Mouse (Mus musculus): Measurements from ENCODE around the gene Llph.
"Not testable (repeated sequence)": the region's sequence is repeated elsewhere in the genome, so short reads cannot be mapped to it uniquely, and the experiment has no call there.

Gene Llph

DNA sequence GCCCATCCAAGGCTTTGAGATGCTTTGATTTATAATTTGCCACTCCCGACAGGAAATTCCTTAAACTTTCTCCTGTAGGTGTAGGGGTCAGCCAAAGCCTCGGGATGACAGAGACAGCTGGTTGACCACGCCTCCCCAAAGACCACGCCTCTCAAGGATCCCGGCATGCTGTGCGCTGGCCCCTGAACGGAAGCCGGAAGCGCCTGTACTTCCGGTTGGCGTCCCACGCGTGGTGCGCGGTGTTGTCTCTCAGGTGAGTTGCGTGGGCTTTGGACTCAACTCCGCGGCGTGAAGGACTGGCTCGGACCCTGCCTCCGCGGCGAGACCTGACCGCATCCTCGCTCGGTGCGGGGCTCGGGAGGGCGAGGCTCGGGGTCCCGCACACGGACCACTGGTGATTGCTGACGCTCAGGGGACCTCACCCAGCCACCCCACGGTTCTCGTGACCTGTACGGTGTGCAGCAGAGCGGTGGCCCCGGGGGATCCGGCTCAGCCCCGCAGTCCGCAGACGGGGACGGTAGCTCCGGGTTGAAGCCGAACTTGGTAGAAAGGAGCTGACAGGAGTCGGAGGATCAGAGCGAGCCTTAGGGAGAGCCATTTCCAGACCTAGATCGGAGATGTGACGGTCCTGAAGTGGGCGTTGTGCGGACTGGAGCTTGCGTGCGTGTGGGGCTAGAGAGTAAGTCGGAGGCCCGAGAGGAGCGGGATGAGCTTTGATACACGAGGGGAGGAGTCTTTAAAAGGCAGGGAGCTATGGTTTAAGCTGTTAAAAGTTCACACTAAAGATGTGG lies at the start of gene Llph:
TSS of gene Llph (plus strand) at position 200 of the 791 bp plus-strand sequence.
- peak; percentile 89 to 94 for DNase-seq (ENCODE audit: inconsistent age in 2 of 2, low spot score in 1 of 2)

DNA sequence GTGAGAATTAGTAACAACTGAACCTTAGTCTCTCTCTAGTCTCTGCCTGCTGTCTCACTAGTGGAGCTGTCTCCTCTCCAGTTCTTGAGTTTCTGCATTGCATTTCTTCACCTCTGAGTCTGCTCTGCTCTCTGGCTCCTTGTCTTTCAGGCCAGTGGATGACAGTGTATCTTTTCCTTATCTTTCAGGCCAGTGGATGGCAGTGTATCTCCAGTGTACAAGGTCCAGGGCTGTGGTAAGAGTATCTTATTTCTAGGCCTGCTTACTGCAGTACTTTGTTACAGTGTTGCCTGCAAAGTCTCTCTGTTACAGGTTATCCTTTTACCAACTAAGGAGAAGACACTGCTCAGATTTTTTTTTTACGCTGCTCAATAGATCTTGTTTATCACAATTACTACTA lies 44.0 kb upstream of the Llph start:
- peak in 1 of 2 experiments; percentile 38 for DNase-seq (ENCODE audit: inconsistent age in 2 of 2, low spot score in 1 of 2)

DNA sequence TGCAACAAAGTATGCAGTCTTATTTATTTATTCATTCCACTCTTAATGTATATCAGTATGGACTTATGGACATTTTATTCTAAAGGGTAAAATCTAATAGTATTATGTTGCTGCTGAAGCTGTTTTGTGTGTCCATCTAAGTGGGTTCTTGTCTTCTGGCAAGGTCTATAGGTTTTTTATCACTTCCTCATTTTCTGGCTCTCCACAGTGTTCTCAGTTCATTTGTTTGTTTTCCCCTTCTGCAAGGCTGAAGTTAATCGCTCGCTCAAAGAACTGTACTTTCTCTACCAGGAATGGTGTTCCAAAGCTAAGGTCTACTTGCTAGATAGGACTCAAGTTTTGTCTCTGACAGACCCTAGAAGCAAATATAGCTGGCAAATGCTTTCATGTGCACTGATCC lies 43.5 kb upstream of the Llph start:
- DNase-seq (ENCODE audit: inconsistent age in 2 of 2, low spot score in 1 of 2) = no peak

DNA sequence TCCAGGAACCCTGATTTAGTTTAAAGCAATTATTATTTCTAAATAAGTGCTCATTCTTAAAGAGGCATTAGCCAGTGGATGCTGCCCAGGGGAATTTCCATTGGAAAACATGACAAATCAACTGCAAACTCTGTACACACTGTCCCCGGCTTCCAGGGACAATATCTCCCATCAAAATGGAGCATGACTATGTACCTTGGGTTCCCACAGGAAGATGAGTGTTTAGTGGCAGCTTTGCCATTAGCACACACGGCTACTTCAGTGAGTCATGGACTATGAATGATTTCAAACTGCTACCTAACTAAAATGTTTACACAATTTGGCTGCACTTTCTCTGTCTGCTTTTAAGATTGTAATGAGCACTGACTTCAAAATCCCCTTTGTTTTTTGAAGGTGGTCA lies 38.4 kb upstream of the Llph start:
- no peak for DNase-seq (ENCODE audit: inconsistent age in 2 of 2, low spot score in 1 of 2)

DNA sequence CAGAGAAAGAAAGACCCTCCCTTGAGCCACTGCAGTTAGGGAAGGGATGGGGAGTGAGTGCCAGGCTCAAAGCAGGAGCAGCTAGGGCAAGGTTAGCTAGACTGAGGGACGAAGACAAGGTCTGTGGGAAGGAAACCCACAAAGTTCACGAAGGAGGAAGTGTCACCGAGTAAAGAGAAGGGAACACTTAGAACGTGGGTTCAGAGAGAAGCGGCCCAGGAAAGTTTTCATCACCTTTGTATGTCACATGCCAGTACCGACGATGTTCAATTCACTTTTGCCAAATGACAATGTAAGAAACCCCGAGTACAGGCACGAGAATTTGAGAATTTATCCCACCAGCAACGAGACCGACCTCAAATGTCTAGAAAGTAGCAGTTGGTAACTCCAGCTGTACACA lies 37.6 kb upstream of the Llph start:
- no peak for DNase-seq (ENCODE audit: inconsistent age in 2 of 2, low spot score in 1 of 2)

DNA sequence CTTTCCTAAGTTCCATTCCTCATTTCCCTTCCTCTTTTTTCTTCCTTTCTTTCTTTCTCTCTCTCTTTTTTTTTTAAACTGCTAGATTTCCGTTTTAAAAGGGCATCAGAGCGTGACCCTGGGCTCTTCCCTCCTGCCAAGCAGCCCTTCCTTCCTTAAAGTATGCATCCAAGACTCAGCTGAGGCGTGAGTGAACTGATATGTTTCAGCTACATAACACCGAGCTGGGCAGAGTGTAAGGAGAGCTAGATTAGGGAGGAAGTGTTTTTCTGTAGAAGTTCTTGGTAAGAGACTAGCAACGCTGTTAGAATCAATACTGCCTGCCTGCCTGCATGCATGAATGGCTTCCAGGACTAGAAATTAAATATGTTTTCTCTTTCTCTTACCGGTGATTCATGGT lies 37.1 kb upstream of the Llph start:
- DNase-seq (ENCODE audit: inconsistent age in 2 of 2, low spot score in 1 of 2) = no peak

DNA sequence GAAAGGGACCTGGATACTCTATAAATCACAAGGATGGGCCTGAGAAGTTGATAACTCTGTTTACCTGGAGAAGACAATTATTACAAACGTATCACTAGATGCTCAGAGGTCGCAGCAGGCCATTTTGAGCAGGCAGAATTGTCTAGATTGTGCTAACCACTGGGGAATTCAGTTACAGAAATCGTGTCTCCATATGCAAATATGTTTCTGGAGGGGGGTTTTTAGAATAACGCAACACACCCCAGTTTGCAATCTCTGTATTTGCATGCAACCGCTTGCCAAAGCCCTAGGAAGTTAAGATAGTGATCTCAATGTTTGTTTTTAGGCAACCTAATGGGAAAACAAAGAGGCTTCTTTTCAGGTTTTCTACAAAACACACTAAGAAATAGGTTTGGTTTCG lies 35.7 kb upstream of the Llph start:
- DNase-seq (ENCODE audit: inconsistent age in 2 of 2, low spot score in 1 of 2) = no peak

DNA sequence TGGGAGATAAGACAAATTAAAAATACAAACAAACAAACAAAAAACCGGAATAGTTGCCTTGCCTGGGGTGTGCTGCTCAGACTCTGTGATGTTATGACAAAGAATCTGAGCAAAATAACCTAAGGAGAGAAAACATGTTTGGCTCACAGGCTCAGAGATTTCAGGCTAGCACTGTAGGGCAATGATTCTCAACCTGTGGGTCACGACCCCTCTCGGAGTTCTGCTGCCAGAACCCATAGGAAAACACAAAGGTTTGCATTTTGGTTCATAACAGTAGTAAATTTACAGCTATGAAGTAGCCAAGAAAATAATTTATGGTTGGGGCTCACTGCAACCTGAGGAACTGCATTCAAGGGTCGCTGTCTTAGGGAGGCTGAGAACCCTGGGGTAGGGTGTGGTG lies 34.6 kb upstream of the Llph start:
- DNase-seq (ENCODE audit: inconsistent age in 2 of 2, low spot score in 1 of 2) = no peak

DNA sequence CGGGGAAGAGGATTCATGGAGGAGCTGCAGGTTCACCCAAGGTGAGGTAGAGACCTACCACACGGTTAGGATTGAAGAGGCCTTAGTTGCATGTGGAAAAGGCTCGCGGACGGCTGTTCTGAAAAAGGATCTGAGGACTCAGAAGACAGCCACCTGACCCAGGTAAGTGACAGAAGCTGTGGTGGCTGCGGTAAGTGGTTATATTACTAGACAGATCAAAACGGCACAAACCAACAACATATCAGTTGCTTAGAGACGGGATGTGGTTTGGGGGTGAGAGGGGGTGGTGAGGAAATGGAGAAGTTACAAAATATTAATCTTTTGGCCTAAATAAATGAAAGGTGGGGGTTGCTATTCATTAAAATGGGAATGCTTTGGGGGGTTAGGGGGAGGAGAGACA lies 33.6 kb upstream of the Llph start:
- no peak for DNase-seq (ENCODE audit: inconsistent age in 2 of 2, low spot score in 1 of 2)

DNA sequence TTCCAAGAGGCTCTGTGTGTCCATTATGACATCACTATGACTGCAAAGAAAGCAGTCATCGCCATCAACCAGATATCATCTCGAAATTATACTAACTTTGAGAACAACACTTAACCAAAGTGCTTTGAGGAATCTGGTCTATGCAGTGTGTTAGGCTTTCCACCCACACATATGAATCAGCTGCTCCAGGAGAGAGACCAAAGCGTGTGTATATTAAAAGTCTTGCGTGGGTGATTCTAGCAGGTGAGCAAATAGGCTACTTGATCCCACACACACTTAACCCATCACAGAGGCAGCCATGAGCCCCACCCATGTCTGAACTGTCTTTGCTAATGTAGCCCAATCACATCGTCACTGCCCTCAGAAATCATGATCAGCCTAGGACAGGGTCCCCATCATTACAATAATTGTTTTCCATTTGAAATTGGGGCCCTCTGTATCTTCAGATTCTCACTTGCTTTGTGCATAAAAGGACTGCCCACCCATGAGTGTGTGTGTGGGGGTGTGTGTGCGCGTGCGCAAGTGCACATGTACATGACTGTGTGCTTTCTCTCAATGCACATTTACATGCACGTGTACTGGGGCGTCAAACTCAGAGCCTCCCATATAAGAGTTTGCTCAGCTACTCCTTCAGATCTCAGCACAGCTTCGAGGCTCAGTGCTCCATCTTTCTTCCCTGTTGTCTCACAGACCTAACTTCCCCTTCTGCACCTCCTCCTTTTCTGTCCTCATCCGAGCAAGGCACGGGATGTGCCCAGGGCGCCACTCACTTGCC lies 29.6 kb upstream of the Llph start:
- no peak for DNase-seq (ENCODE audit: inconsistent age in 2 of 2, low spot score in 1 of 2)

DNA sequence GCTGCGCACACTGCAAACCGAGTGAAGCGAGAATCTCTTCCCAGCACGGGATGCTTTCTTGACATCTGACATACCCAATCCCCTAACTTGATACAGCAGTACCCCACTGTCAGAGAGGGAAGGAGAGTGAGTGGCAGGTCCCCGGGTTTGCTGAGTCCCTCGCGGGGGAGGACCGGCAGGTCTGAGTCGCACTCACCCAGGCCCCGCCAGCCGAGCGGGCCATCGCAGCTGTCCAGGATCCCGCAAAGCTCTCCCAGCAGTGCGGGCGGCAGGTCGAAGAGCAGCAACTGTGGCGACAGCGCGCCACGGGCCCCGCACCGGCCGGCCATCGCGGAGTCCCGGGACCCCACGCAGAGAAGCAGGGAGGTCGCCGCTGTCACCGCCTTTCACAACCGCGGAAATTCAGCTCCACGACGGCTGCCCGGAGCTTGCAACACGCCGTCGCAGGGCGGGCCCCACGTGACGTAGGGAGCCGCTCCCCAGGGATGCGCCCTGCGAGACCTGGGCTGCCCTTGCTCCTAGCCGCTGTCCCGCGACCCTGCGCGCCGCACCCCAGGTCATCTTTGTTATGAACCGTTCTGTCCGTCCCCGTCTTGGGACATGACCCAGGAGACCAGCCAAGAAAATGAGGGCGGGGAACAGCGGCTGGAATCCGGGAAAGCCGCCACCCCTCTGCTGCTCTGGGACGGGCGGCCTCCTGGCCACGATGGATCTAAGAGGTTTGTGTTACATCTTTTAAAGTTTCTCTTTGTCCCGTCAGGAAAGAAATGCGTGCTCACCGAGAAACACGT lies 25.5 kb upstream of the Llph start, which contains the start of gene Tmbim4:
TSS of gene Tmbim4 (plus strand) at position 460 of the 791 bp plus-strand sequence.
- DNase-seq (ENCODE audit: inconsistent age in 2 of 2, low spot score in 1 of 2) = peak; percentile 71 to 91

DNA sequence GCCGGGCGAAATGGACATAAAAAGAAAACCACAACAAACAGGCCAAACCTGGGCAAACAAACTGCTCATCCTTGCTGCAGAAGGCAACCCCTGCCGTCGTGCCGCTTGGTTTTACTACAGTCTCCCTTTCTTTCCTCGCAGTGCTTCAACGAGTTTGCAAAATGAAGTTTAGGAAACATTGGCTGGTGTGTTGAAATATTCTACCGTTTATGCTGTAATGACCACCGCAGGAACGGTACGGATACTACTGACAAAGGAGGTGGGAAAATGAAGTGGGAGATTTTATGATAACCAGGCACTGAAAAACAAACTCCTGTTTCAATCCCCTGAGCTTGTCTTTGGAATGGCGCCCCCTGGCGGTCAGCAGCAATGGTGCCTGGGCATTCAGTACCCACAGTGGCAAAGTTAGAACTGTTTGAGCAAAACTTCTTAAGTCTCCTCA lies 24.9 kb upstream of the Llph start, which contains the start of gene Irak3:
TSS of gene Irak3 (minus strand) at position 170 of the 442 bp plus-strand sequence.
- DNase-seq (ENCODE audit: inconsistent age in 2 of 2, low spot score in 1 of 2) = peak; percentile 75 to 94

DNA sequence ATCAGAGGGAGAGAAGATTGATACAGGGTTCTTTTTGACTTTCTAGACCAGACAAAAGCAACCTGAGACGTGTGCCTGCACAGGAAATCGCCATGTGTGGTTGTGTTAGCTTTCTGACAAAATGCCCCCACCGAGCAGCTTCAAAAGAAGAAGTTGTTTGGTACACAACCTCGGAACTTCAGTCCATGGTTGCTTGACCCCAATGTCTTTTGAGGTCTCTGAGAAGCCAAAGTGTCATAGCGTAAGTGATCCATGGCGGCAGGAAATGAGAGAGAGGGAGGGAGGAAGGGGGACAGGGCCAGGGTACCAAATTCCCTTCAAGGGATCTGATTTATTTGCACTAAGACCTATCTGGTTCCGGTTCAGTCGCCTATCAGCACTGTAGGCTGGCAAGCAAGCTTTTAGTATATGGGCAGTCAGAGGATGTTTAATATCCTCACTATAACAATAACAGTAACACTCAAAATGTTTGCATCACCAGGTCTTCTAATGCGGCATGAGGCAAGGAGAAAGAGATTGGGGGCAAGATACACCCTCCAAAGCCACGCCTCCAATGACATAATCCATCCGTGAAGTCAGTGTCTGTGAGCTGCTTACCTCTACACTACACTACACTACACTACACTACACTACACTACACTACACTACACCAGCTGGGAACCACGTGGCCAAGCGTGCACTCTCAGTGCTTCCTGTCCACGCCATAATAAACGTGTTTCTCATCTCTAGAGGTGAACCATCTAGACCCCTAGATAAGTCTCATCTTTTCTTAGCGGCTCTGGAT lies 24.2 kb upstream of the Llph start:
- no peak for DNase-seq (ENCODE audit: inconsistent age in 2 of 2, low spot score in 1 of 2)

DNA sequence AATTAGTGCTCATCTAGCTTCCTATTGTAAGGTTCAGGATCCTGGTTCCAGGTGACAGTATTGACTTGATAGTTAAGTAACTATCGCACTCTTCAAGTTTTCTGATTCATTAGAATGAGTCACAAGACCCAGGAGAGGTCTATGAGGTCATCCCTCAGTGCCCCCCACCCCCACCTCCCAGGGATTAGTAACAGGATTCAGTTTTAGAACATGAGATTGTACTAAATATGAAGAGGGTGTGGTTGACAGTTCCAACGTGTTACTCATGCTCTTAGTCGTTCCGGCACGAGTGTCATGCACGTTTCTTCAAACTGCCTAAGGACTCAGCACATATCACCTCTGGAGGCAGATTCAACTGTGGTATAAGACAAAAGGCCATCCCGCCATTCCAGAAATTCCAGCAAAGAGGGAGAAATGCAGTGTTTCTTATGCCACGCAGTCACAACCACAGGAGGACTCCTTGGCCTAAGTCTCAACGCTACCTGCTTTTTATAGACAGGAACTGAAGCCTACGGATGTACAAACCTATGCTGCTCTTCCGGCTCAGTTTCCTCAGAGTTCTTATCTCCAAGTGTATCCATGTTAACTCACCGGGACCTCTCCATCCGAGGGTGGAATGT lies 22.2 kb upstream of the Llph start:
- DNase-seq (ENCODE audit: inconsistent age in 2 of 2, low spot score in 1 of 2) = no peak

DNA sequence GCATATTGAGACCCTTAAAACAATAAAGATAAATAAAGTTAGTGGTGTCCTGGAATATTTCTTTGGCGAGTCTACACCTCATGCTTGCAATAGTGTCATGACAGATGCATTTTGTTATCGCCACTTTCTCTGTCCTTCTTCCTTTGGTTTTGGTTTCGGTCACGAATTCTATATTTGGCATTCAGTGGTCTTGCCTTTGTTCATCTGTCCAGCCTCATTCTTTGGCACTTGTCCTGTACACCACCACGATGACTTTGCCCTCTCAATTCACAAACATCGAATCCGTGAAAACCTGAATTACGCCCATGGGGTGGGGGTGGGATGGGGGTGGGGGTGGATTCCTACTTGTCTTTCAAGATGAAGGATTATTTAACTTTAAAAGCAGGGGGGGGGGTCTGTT lies 18.9 kb upstream of the Llph start:
- DNase-seq (ENCODE audit: inconsistent age in 2 of 2, low spot score in 1 of 2) = no peak

DNA sequence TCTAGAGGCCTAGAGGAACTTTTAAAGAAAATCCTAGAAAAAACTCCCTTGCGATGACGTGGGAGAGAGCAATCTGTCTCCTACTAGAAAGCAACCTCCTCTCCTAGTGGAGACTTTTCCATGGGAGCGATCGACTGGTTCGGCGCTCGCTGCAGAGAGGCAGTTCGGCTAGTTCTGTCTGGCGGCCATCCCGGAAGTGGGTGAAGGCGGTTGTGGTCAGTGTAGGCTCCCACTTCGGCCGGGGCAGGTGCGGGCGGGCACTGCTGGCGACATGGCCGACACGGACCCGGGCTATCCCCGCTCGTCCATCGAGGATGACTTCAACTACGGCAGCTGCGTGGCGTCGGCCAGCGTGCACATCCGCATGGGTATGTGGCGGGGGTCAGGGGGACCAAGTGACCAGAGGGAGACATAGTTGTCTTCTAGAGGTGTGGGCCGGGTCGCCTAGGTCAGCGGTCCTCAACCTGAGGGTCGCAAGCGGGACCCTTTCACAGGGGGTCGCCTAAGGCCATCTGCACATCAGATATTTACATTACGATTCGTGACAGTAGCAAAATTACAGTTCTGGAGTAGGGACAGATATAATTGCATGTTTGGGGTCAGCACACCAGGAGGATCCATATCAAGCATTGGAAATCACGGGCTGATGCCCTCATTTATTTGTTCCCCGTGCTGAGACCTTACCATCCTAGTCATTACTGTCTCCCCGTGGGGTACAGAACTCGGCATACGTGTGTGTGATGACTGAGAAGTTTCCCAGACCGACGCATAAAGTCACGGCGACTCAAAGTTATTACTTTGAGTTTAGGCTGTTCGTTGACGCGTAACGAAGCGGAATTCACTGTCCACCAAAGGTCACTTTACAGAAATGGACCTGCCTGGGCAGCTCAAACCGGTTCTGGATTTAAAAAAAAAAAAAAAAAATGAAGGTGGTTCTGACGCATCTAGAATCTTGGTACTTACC lies 18.0 kb upstream of the Llph start:
- peak; percentile 91 to 97 for DNase-seq (ENCODE audit: inconsistent age in 2 of 2, low spot score in 1 of 2)

DNA sequence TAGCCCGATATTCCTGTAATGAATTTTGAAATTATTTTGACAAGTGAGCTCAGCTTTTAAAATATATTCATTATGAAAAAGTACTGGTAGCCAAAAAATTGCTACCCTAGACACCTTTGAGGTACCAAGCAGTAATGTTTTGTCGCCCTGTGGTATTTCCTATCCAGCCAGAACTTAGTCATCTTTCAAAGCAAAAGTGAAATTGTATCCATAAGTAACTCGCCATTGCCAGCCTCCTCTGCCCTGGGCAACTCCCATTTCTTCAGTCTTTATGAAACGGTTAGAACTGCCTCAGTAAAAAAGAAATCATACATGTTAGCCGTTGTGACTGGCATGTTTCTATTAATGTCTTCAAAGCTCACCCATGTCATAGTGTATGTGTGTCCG lies 17.3 kb upstream of the Llph start:
- peak in 1 of 2 experiments; percentile 66 for DNase-seq (ENCODE audit: inconsistent age in 2 of 2, low spot score in 1 of 2)

DNA sequence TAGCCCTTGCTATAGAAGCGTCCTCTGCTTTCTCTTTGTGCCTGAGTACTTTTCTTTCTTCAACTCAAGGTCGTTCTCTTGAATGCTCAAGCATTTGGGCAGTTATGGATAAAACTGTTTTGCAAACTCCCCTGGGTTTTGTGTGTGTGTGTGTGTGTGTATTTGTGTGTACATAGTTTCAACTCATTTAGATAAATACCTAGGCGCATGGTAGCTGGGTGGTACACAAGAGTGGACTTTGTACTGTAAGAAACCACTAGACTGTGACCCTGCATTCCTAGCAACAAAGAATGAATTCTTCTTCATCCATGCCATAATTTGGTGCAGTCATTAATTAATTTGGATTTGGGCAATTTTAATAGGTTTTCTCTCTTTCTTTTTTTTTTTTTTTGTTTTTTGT lies 16.8 kb upstream of the Llph start:
- no peak for DNase-seq (ENCODE audit: inconsistent age in 2 of 2, low spot score in 1 of 2)

DNA sequence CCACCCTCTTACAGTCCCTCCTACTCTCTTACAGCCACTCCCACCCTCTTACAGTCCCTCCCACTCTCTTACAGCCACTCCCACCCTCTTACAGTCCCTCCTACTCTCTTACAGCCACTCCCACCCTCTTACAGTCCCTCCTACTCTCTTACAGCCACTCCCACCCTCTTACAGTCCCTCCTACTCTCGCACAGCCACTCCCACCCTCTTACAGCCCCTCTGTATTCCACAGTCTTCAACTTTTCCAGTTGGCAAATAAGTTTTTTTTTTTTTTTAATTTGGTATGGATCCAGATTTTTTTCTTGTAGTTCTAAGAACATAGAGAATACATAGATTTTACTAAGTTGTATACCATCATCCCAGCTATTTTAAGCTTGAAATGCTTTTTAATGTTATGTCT lies 9.8 kb upstream of the Llph start:
- not testable (repeated sequence) for DNase-seq (ENCODE audit: inconsistent age in 2 of 2, low spot score in 1 of 2)
